In the genomic region with DNA sequence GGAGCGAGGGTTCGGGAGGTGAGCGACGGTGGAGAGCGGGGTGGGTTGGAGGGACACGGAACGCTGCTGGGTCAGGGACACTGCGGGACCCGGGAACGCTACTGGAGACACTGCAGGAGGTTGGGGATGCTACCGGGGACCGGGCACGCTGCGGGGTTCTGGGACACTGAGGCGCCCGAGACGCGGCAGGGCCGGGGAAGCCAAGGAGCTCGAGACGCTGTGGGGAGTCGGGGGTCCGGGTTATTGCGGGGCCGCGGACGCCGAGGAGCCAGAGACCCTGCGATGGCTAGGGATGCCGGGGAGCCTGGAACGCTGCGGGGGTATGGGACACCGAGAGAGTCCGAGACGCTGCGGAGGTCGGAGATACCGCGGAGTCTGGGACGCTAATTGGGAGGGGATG, we compare ENCODE assay signal across 8 mouse cellular contexts. TPM values are rescaled to one million over a fixed set of nuclear protein-coding genes. Genes with fewer than 3 reads are reported as not detected.
DNase-seq lines count a peak whose midpoint lies in the region; ATAC-seq and TF ChIP-seq lines count a peak whose summit lies in the region.

No protein-coding gene starts in this region.

- no peak for TF ChIP-seq POLR2A in liver, adult 2 months (IDR thresholded peaks at IDR 0.05; ENCODE audit: extremely low read depth, insufficient read depth, low read length)

- peaks cover 54% of the 10 kb centered on the region for H3K79me2 ChIP-seq in C2C12 (ENCODE audit: control insufficient read depth, insufficient read depth)
- peaks cover 7% of the 10 kb centered on the region; the same call in 1 of the 2 replicates for H3K79me2 ChIP-seq in liver, adult 2 months (ENCODE audit: control insufficient read depth, insufficient read depth, low read length)

- WGBS in forebrain, embryonic 12.5 days: under 1% methylated on average over 40 of the region's 40 CpGs
- under 1% methylated on average over 40 of the region's 40 CpGs for WGBS in liver, adult 2 months

- peaks cover 12% of the 10 kb centered on the region for H3K4me1 ChIP-seq in forebrain, embryonic 12.5 days
- peaks cover 2% of the 10 kb centered on the region; the same call in 1 of the 2 replicates for H3K4me1 ChIP-seq in liver, adult 2 months (ENCODE audit: control insufficient read depth, insufficient read depth, low read length)

- H3ac ChIP-seq in C2C12 (ENCODE audit: control insufficient read depth, insufficient read length, low read depth): peak overlapping the region; percentile 90

- peaks cover 32% of the 10 kb centered on the region for H3K36me3 ChIP-seq in C2C12 (ENCODE audit: control insufficient read depth, insufficient read depth)
- peaks cover 30% of the 10 kb centered on the region for H3K36me3 ChIP-seq in forebrain, embryonic 12.5 days (replicated peaks)
- peaks cover 1% of the 10 kb centered on the region; the same call in 1 of the 2 replicates for H3K36me3 ChIP-seq in liver, adult 2 months (ENCODE audit: control insufficient read depth, insufficient read depth, low read length)

- peaks cover 40% of the 10 kb centered on the region for H3K79me3 ChIP-seq in C2C12 (ENCODE audit: low read depth)

- no peaks in the 10 kb centered on the region for H3K9me3 ChIP-seq in forebrain, embryonic 12.5 days

- no peaks in the 10 kb centered on the region for H3K27me3 ChIP-seq in C2C12 (ENCODE audit: control insufficient read depth, insufficient read depth, insufficient read length)
- H3K27me3 ChIP-seq in forebrain, embryonic 12.5 days: no peaks in the 10 kb centered on the region
- no peaks in the 10 kb centered on the region for H3K27me3 ChIP-seq in liver, adult 2 months (ENCODE audit: control insufficient read depth, insufficient read depth, low read length)

- peak overlapping the region; percentile 74 for H3K4me2 ChIP-seq in forebrain, embryonic 12.5 days

- H3K9ac ChIP-seq in forebrain, embryonic 12.5 days: peak overlapping the region; percentile 82
- peak overlapping the region; percentile 90 for H3K9ac ChIP-seq in liver, adult 2 months (ENCODE audit: low read depth, low read length)

- ATAC-seq in forebrain, embryonic 12.5 days (ENCODE audit: low FRiP score): no peak; the same call in 1 of the 2 replicates

- H3K4me3 ChIP-seq in C2C12 (ENCODE audit: insufficient read depth, poor library complexity, severe bottlenecking): peak overlapping the region; percentile 98
- H3K4me3 ChIP-seq in forebrain, embryonic 12.5 days (replicated peaks): peak overlapping the region; percentile 92
- H3K4me3 ChIP-seq in liver, adult 2 months (ENCODE audit: insufficient read depth, low read depth, low read length): peak overlapping the region; percentile 94

- DNase-seq in embryo, embryonic 10.5 days (ENCODE audit: low spot score): peak; percentile 25
- no peak for DNase-seq in embryo, embryonic 10 days (ENCODE audit: low spot score)
- DNase-seq in liver, adult 2 months (ENCODE audit: extremely low read depth, low read depth, low spot score): no peak
- DNase-seq in retina, postnatal 1 day: no peak
- DNase-seq in thymus, postnatal 36 days: no peak
- DNase-seq in right cerebral cortex, postnatal 4 days: no peak

- no peak for TF ChIP-seq CTCF in C2C12 (IDR thresholded peaks at IDR 0.05; ENCODE audit: control insufficient read depth, insufficient read depth, insufficient read length)
- TF ChIP-seq CTCF in liver, adult 2 months (IDR thresholded peaks at IDR 0.05; ENCODE audit: low read depth, low read length): no peak

- peak overlapping the region; percentile 71 for H3K27ac ChIP-seq in forebrain, embryonic 12.5 days
- H3K27ac ChIP-seq in liver, adult 2 months (replicated peaks; ENCODE audit: insufficient read depth, low read depth, low read length): peak overlapping the region; percentile 45

TF ChIP-seq in C2C12, 6 proteins besides CTCF, POLR2A, EP300 and RAD21:
- TF ChIP-seq USF1 (IDR thresholded peaks at IDR 0.05; ENCODE audit: low read depth): no peak
- no peak for TF ChIP-seq MAX (IDR thresholded peaks at IDR 0.05)
- no peak for TF ChIP-seq CEBPB (IDR thresholded peaks at IDR 0.05; ENCODE audit: low read depth)
- TF ChIP-seq FOSL1 (IDR thresholded peaks at IDR 0.05; ENCODE audit: insufficient read depth, low read length, poor library complexity, severe bottlenecking): no peak
- no peak for TF ChIP-seq MYOG (IDR thresholded peaks at IDR 0.05; ENCODE audit: control insufficient read depth, extremely low read depth, insufficient read length)
- no peak for TF ChIP-seq MYOD1 (IDR thresholded peaks at IDR 0.05; ENCODE audit: control insufficient read depth, insufficient read length, low read depth)

RNA-seq across cellular contexts. Expression of a gene that starts 0.3 kb away (rescaled TPM):
- 0.75 TPM for polyA plus RNA-seq in C2C12 (2012; fragmentation: generic; extraction: Trizol)
- 1.3 and 1.5 TPM in 2 replicates for polyA plus RNA-seq in forebrain, embryonic 12.5 days (2016; fragmentation: Nextera tagmentation; extraction: Ambion mirVana)
- 0.28 and 0.34 TPM in 2 replicates for total RNA-seq in liver, adult 2 months (2014; rRNA removed)
- 0.12 and 0.13 TPM in 2 replicates for polyA plus RNA-seq in liver, adult 2 months (2012; rRNA removed)

RNA-seq across cellular contexts. Expression of a gene that starts 22.7 kb away (rescaled TPM):
- polyA plus RNA-seq in C2C12 (2012; fragmentation: generic; extraction: Trizol): 6.5 TPM
- polyA plus RNA-seq in forebrain, embryonic 12.5 days (2016; fragmentation: Nextera tagmentation; extraction: Ambion mirVana): 1.2 and 1.3 TPM in 2 replicates
- 7.4 and 9.5 TPM in 2 replicates for total RNA-seq in liver, adult 2 months (2014; rRNA removed)
- polyA plus RNA-seq in liver, adult 2 months (2012; rRNA removed): 4.3 and 4.5 TPM in 2 replicates
